Mouse (Mus musculus): Measurements from ENCODE around the gene Chn1. TPM values are rescaled to one million over a fixed set of nuclear protein-coding genes. Genes with fewer than 3 reads are reported as not detected.

The Chn1 gene
- total RNA-seq, 1 experiment from 2014 or later, result 19.8 TPM

Other genes with a start within 250 kb of the Chn1 start
- gene Wipf1, start 245.6 kb downstream of the Chn1 start, total RNA-seq (2021), result 21.6 and 29.3 TPM in 2 replicates
- gene Chrna1, start 195.0 kb downstream of the Chn1 start, total RNA-seq (2021), result not detected in 2 replicates
- 72.5 and 75.4 TPM in 2 replicates for gene Atf2, start 117.3 kb upstream of the Chn1 start, total RNA-seq (2021)
- 626 and 643 TPM in 2 replicates for gene Atp5g3, start 136.0 kb upstream of the Chn1 start, total RNA-seq (2021)